Mouse (Mus musculus) retina, postnatal 7 days (tissue): ENCODE data around the gene Cd27.
A peak's percentile ranks its signal among the peaks of the same experiment; 100 is the strongest.

ENCODE experiments used
- DNase-seq: peaks from one replicate; pipeline ENCODE4 v3.0.0-alpha.2; 2012; ENCODE audit warnings: low read depth, low spot score

Gene Cd27

DNA sequence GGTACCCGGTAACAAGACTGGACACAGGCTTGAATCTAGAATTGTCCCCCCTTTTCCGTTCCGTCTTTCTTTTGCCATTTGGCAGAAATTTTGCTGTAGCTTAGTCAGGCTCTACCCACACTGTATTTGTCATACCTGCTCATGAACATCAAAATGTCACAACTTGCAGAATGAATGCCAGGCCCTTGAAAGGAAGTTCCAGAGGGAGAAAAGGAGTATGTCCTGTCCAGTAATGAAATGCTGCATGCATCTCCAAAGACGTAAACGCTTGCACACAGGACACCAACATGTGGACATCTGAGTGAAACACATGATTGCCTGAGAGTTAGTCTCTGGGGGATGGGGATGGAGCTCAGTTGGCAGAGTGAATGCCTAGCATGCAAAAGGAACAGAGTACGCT lies 23.1 kb downstream of the Cd27 start:
- DNase-seq, result no peak

- no peak for DNase-seq
Observed at GRCm38 (mm10) chr6:125213129-125213528, 23.7 kb downstream of the Cd27 start.

- no peak for DNase-seq
Observed at GRCm38 (mm10) chr6:125212621-125213020, 24.2 kb downstream of the Cd27 start.

DNA sequence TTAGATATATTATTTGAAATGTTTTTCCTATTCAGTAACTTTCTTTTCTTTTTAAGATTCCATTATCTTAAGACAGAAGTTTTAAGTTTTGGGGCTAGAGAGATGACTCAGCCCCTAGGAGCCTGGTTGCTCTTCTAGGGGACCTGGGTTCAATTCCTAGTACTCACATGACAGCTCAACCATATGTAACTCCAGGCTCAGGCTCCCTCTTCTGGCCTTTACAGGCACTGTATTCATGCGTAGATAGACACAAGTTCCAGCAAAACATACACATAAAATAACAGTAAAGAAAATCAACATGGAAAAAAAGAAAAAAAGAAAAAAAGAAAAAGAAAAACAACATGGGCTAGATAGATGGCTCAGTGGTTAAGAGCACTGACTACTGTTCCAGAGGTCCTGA lies 26.4 kb downstream of the Cd27 start:
- DNase-seq, result no peak

- DNase-seq, result no peak
Observed at GRCm38 (mm10) chr6:125197166-125197565, 39.6 kb downstream of the Cd27 start.

GRCm38 (mm10) chr6:125196301-125196700 lies 40.5 kb downstream of the Cd27 start:
- DNase-seq, result no peak

GRCm38 (mm10) chr6:125195541-125196075 lies 41.2 kb downstream of the Cd27 start:
- DNase-seq, result no peak

- DNase-seq, result no peak
Observed at GRCm38 (mm10) chr6:125193390-125193789, 43.4 kb downstream of the Cd27 start.

GRCm38 (mm10) chr6:125192841-125193240 lies 44.0 kb downstream of the Cd27 start:
- DNase-seq, result no peak

- DNase-seq, result peak; percentile 93
Observed at GRCm38 (mm10) chr6:125192016-125192714, 44.6 kb downstream of the Cd27 start.

GRCm38 (mm10) chr6:125191332-125192015 lies 45.3 kb downstream of the Cd27 start, which contains the start of the genes Ncapd2 and Mrpl51:
Ncapd2 (minus strand) TSS chr6:125191701.
Mrpl51 (plus strand) TSS chr6:125191801.
- peak; percentile 96 for DNase-seq

DNA sequence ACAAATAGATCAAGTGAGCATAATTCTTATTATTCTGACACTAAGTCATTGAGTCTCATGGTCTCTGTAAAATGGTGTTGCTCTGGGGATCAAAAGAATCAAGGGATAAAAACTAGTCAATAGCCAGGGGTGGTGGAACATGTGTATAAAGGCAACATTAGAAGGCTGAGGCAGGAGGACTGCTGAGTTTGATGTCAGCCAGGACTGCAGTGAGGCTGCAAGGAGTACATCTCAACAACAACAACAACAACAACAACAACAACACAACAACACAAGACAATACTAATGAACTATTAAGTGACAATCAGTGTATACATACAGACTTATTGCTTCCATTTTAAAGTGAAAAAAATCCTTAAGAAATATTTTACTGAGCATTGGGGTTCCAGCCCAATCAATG lies 46.0 kb downstream of the Cd27 start:
- DNase-seq, result no peak

- DNase-seq, result no peak
Observed at GRCm38 (mm10) chr6:125186203-125186602, 50.6 kb downstream of the Cd27 start.
